ENCODE assay signal across 7 mouse cellular contexts in genomic region chr3:37481295-37481694, GRCm38 (mm10).
"Had no signal": no experiment of that assay in that cellular context is flagged by ENCODE, and none has a peak within 500 bp of the region (broad histone marks: within the 10 kb centered on the region; RNA-seq: fewer than 3 reads in every experiment).

No protein-coding gene starts in this region.

- ATAC-seq: liver, embryonic 12.5 days had no signal

- DNase-seq: kidney, adult 9 months; kidney, postnatal 36 days; lung, postnatal 14 days; right cerebral cortex, postnatal 14 days; thymus, adult 2 months; thymus, postnatal 25 days had no signal
